11 mouse cellular contexts compared by ENCODE assay signal in the genomic region with DNA sequence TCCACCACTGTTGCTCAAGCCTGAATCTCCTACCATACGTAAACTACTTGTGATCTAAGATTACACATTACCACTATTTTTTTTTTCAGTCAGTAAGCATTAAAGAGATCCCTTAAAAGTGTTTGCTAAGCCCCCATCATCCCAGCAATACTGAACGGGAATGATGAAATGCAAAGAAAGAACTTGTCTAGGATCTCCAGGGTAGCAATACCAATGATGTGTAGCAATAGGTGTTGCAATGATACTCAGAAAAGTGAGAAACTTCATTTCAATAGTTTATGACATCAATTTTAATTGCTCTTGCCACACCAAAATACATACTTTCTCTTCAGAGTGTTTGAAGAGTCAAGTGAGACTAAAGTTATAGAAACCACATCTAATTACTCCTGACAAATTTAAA.
"Had no signal": no experiment of that assay in that cellular context is flagged by ENCODE, and none has a peak within 500 bp of the region (broad histone marks: within the 10 kb centered on the region; RNA-seq: fewer than 3 reads in every experiment).

No protein-coding gene starts in this region.

- DNase-seq: kidney, adult 18-20 months; kidney, adult 9 months; kidney, postnatal 14 days; kidney, postnatal 4 days; liver, embryonic 13.5 days; lung, embryonic 14.5 days; lung, postnatal 14 days; thymus, adult 18-20 months; thymus, postnatal 36 days had no signal

- ATAC-seq: intestine, embryonic 16.5 days; midbrain, embryonic 15.5 days had no signal
